Mouse (Mus musculus) ES-E14 (cell line): ENCODE data around the gene Nmi. TPM values are rescaled to one million over a fixed set of nuclear protein-coding genes. Genes with fewer than 3 reads are reported as not detected.

Source experiments
- DNase-seq: peaks from one replicate; pipeline ENCODE4 v3.0.0-alpha.2; 2013; ENCODE audit warnings: low read depth, low spot score
- H3K27ac ChIP-seq: 2 replicates; pipeline ENCODE4 v1.5.1; 2012; ENCODE audit warnings: low read depth, mild to moderate bottlenecking, low read length, moderate library complexity, mixed read lengths; ENCODE audit not compliant: poor library complexity, insufficient read depth, severe bottlenecking
- H3K36me3 ChIP-seq: 2 replicates; pipeline ENCODE4 v1.6.1; 2012; ENCODE audit warnings: mild to moderate bottlenecking, low read length, moderate library complexity, mixed read lengths; ENCODE audit not compliant: control insufficient read depth, poor library complexity, insufficient read depth, severe bottlenecking
- H3K4me1 ChIP-seq, 2 experiments: fragments of 150-350 bp in 1 of 2; sonication (generic) in 1 of 2; 2 replicates each; pipeline ENCODE4 v1.6.1; 2012; ENCODE audit warnings: low read length in 2 of 2, mild to moderate bottlenecking in 1 of 2, mixed read lengths in 1 of 2; ENCODE audit not compliant: control insufficient read depth in 2 of 2, insufficient read depth in 2 of 2, poor library complexity in 1 of 2
- H3K4me3 ChIP-seq, 2 experiments: fragments of 150-350 bp in 1 of 2; sonication (generic) in 1 of 2; 2 replicates each; pipeline ENCODE4 v1.5.1; 2012; ENCODE audit warnings: low read length in 2 of 2, low read depth in 1 of 2, mild to moderate bottlenecking in 1 of 2, mixed read lengths in 1 of 2; ENCODE audit not compliant: insufficient read depth in 1 of 2, poor library complexity in 1 of 2, severe bottlenecking in 1 of 2
- H3K9ac ChIP-seq: 2 replicates; pipeline ENCODE4 v1.6.1; 2012; ENCODE audit warnings: low read depth, mild to moderate bottlenecking, low read length, mixed read lengths; ENCODE audit not compliant: poor library complexity, insufficient read depth, severe bottlenecking
- H3K9me3 ChIP-seq: fragments of 150-350 bp; sonication (generic); 2 replicates; pipeline ENCODE4 v1.6.1; 2012; ENCODE audit warnings: low read depth, mild to moderate bottlenecking, low read length; ENCODE audit not compliant: control insufficient read depth, insufficient read depth
- CHD2 ChIP-seq: IDR thresholded peaks from 2 replicates; pipeline ENCODE4 v1.6.1; 2014; ENCODE audit warnings: mild to moderate bottlenecking, low read depth, low read length, inconsistent platforms
- HCFC1 ChIP-seq: IDR thresholded peaks from 2 replicates; pipeline ENCODE4 v1.6.1; 2012; ENCODE audit warnings: low read length, inconsistent platforms, borderline replicate concordance; ENCODE audit not compliant: insufficient read depth
- MAFK ChIP-seq: IDR thresholded peaks from 2 replicates; pipeline ENCODE4 v1.6.1; 2014; ENCODE audit warnings: mild to moderate bottlenecking, low read depth, low read length, inconsistent platforms; ENCODE audit not compliant: insufficient read depth
- ZC3H11A ChIP-seq: IDR thresholded peaks from 2 replicates; pipeline ENCODE4 v1.6.1; 2012; ENCODE audit warnings: low read depth, mild to moderate bottlenecking, inconsistent platforms, low read length, borderline replicate concordance
- ZNF384 ChIP-seq: IDR thresholded peaks from 2 replicates; pipeline ENCODE4 v1.6.1; 2012; ENCODE audit warnings: low read depth, low read length, inconsistent platforms
- in situ Hi-C, 2 experiments: fragments of 600-800 bp; cut with MboI; formaldehyde crosslinking; loops; one replicate each; pipeline ENCODE4 v1.15.1; 2025; ENCODE audit warnings: low sequenced_read_pairs in 2 of 2, inconsistent platforms in 1 of 2; ENCODE audit not compliant: unreplicated experiment in 2 of 2
- total RNA-seq: library from RNA; depleted of rRNA; stranded (reverse); fragments of 300-350 nt; gene quantifications from 2 replicates; pipeline ENCODE4 v1.2.3, GENCODE M21; 2012

Nmi gene
- total RNA-seq, 1 experiment: 1.7 TPM

DNA sequence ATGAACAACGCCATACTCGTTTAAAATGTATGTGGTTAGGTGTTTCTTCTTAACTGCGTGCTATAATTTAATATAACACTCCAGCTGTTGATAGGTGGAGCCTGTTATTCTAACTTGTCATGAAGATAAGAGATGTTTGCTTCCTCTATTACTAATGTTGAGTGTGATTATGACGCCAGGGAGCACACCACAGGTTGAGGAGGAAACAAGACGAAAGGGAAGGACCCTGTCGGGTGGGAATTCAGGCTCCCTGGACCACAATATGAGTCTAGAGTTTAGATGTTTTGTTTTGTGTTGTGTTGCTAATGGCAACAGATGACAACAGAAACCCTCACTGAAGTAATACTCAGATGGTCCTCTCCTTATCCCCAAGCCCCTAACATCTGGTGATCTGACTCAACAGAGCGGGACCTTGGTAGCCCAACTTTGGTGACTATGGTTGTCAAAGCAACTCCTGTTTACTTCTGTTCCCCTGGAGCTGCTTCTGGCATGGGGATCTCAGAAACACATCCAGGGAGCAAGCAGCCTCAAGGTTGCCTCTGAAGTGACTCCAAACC is 19.6 kb downstream of the Nmi start:
- H3K36me3 ChIP-seq: no peaks in the 10 kb centered on the region
- DNase-seq: no peak
- TF ChIP-seq HCFC1: no peak
- TF ChIP-seq MAFK: no peak
- no peak for TF ChIP-seq ZC3H11A
- TF ChIP-seq CHD2: no peak
- H3K4me1 ChIP-seq: no peaks in the 10 kb centered on the region
- H3K9ac ChIP-seq: no peak overlapping the region
- in situ Hi-C loops: no loop called here
- no peaks in the 10 kb centered on the region for H3K9me3 ChIP-seq
- H3K4me3 ChIP-seq: no peak overlapping the region
- H3K27ac ChIP-seq: no peak overlapping the region

DNA sequence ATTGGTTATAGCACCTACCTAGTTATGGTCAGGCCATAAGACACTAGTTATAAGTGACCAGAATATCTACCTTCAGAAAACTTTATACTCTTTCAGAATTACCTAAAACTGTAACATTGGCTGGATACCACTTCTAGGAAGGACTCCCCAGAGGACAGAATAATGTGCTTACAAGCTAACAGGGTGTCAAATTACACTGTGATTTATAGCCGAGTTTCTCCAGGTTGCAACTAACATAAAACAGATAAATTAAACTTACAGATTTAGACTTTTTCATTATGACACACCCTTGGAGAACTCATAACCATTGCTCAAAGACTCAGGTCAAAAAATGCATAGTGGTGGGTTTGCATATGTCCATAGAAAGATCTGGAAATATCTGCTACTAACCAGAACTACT is 22.4 kb downstream of the Nmi start:
- in situ Hi-C loops: no loop called here
- Histone ChIP-seq H3K9me3 (no peaks in the 10 kb centered on the region), H3K36me3 (no peaks in the 10 kb centered on the region)

DNA sequence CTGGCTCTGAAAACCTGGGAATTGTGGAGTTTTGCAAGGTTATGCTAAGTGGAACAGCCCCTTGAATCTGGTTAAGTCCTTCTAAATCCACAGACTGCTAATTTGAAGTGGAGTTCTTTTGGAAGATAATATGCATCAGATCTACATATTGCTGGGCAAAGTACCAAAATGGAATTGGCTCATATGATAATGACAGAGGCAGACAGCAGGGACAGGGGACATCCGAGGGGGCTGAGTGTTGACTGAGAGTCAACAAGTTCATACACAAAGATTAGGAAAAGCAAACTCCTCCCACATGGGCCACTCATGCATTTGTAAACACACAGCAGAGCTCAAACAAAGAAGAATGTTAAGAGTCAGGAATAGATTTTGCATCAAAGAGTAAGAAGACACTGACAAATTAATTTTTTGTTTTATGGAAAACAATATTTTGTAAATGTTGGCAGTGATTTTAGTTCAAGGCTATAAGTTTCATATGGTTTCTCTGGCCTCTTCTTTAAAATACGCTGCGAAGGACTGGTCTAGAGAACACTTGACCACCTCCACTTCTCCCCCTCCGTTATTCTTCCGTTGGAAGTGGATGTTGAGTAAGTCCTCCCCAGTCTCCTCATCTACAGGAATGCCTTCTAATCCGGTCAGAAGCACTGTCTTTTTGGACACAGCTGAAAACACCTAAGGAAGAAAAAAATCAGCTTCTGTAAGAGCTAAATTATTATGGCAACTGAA is 25.0 kb downstream of the Nmi start:
- Histone ChIP-seq H3K27ac (no peak overlapping the region), H3K36me3 (no peaks in the 10 kb centered on the region), H3K9ac (no peak overlapping the region), H3K4me3 (no peak overlapping the region), H3K4me1 (no peaks in the 10 kb centered on the region), H3K9me3 (no peaks in the 10 kb centered on the region)
- no peak for TF ChIP-seq ZC3H11A
- TF ChIP-seq HCFC1: no peak
- in situ Hi-C loops: no loop called here
- DNase-seq: no peak

More for the DNA sequence above, 22.4 kb downstream of the Nmi start:
- no peak for DNase-seq
- Histone ChIP-seq H3K9ac (no peak overlapping the region), H3K4me3 (no peak overlapping the region), H3K4me1 (no peaks in the 10 kb centered on the region), H3K27ac (no peak overlapping the region)
- TF ChIP-seq HCFC1: no peak
- no peak for TF ChIP-seq ZNF384
- TF ChIP-seq CHD2: no peak

DNA sequence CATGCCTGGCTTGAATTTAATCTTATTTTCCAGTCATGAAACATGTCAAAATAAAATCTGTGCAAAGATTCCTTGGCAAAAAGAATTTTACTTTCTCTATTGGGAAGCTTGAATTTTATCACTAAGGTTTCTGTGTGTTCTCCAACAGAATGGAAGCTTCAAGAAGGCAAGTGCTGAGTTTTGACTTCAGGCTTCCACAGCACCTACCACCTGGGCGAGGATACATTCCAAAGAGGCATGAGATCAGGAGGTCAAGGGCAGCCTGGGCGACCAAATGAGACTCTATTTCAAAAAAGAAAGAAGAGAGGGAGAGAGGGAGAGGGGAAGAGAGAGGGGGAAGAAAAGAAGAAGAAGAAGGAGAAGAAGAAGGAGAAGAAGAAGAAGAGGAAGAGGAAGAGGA is 27.5 kb downstream of the Nmi start:
- no peak overlapping the region for H3K9ac ChIP-seq
- in situ Hi-C loops: no loop called here
- H3K36me3 ChIP-seq: no peaks in the 10 kb centered on the region
- no peaks in the 10 kb centered on the region for H3K9me3 ChIP-seq
- DNase-seq: no peak
- H3K4me3 ChIP-seq: no peak overlapping the region
- H3K4me1 ChIP-seq: no peaks in the 10 kb centered on the region
- no peak overlapping the region for H3K27ac ChIP-seq
- no peak for TF ChIP-seq MAFK

DNA sequence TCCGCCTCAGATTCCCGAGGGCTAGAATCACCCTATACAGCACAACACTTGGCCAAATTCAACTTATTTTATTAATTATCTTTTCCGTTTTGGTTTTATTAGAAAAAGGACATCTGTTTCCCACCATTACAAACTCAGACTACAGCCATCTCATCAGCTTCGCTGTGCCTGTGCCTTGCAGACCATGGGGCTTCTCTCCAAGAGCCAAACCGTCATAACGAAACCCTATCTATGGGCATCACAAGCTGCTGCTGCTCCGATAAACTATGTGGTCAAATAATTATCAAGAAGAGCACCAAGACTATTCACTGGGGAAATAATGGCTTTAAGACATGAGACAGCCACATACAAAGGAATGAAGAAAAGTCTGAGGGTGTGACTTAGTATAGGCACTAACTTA is 31.5 kb downstream of the Nmi start:
- Histone ChIP-seq H3K9ac (no peak overlapping the region), H3K4me1 (peaks cover 0 to 2% of the 10 kb centered on the region in 2 experiments; a peak in 1 of 4 replicates), H3K36me3 (no peaks in the 10 kb centered on the region), H3K9me3 (no peaks in the 10 kb centered on the region), H3K4me3 (no peak overlapping the region), H3K27ac (no peak overlapping the region)
- DNase-seq: no peak
- TF ChIP-seq ZNF384 (no peak), CHD2 (no peak), HCFC1 (no peak), ZC3H11A (no peak), MAFK (no peak)
- in situ Hi-C loops: no loop called here
